Mouse (Mus musculus) testis, adult 2 months (tissue): ENCODE data around the gene Mapk1. TPM values are rescaled to one million over a fixed set of nuclear protein-coding genes. Genes with fewer than 3 reads are reported as not detected.

Experiments used
- H3K27ac ChIP-seq: fragments of 200-500 bp; 2 replicates; pipeline ENCODE4 v1.5.1; 2012; ENCODE audit warnings: low read depth, low read length; ENCODE audit not compliant: control insufficient read depth, insufficient read depth
- H3K27me3 ChIP-seq: fragments of 200-500 bp; 2 replicates; pipeline ENCODE4 v1.6.1; 2012; ENCODE audit warnings: mild to moderate bottlenecking, low read length, moderate library complexity; ENCODE audit not compliant: control insufficient read depth, insufficient read depth
- H3K36me3 ChIP-seq: fragments of 200-500 bp; 2 replicates; pipeline ENCODE4 v1.6.1; 2012; ENCODE audit warnings: mild to moderate bottlenecking, low read length; ENCODE audit not compliant: control insufficient read depth, insufficient read depth
- H3K4me1 ChIP-seq: fragments of 200-500 bp; 2 replicates; pipeline ENCODE4 v1.6.1; 2012; ENCODE audit warnings: low read length; ENCODE audit not compliant: control insufficient read depth, insufficient read depth
- H3K4me3 ChIP-seq: fragments of 200-500 bp; 2 replicates; pipeline ENCODE4 v1.5.1; 2012; ENCODE audit warnings: low read depth, mild to moderate bottlenecking, low read length, moderate library complexity, mixed read lengths; ENCODE audit not compliant: control insufficient read depth
- CTCF ChIP-seq: fragments of 200-500 bp; IDR thresholded peaks from 2 replicates; pipeline ENCODE4 v1.5.1; 2012; ENCODE audit warnings: low read depth, mild to moderate bottlenecking, inconsistent platforms, low read length, moderate library complexity; ENCODE audit not compliant: control insufficient read depth, insufficient read depth, insufficient replicate concordance
- POLR2A ChIP-seq: fragments of 200-500 bp; IDR thresholded peaks from 2 replicates; pipeline ENCODE4 v1.6.1; 2012; ENCODE audit warnings: low read depth, mild to moderate bottlenecking, inconsistent platforms, low read length, moderate library complexity; ENCODE audit not compliant: control insufficient read depth
- polyA plus RNA-seq: library from polyadenylated mRNA; depleted of rRNA; stranded (reverse); fragments of >200 nt; gene quantifications from 2 replicates; pipeline ENCODE4 v1.2.3, GENCODE M21; 2012; rRNA removed

Mapk1 gene
- polyA plus RNA-seq, 1 experiment: 42.0 TPM

- Histone ChIP-seq H3K4me1 (no peaks in the 10 kb centered on the region), H3K27ac (no peak overlapping the region), H3K4me3 (no peak overlapping the region), H3K36me3 (no peaks in the 10 kb centered on the region; the same call in 1 of the 2 replicates), H3K27me3 (no peaks in the 10 kb centered on the region)
- TF ChIP-seq POLR2A (no peak), CTCF (no peak)
Measured at GRCm38 (mm10) chr16:17086669-17087193, 103.5 kb downstream of the Mapk1 start.

DNA sequence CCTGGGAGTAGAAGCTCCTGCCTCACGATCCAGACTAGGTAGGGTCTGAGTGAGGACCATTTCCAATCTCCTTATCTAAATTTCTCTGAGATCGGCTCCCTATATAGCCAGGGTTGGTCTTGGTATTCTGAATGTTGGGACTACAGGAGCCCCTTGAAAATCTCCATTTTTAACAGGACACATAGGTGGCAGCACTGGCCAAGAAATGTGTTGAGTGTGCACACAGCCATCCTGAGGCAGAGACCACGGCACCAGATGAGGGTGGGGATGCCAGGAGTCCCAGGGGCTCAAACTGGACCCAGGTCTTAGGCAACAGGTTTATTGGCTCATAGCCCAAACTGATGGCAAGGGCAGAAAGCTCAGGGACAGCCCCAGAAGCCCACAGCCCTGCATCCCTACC is 105.2 kb downstream of the Mapk1 start:
- no peak overlapping the region for H3K4me3 ChIP-seq
- H3K27ac ChIP-seq: no peak overlapping the region
- no peak; the same call in 1 of the 2 replicates for TF ChIP-seq POLR2A
- no peak for TF ChIP-seq CTCF
- no peaks in the 10 kb centered on the region for H3K27me3 ChIP-seq
- H3K4me1 ChIP-seq: no peaks in the 10 kb centered on the region
- H3K36me3 ChIP-seq: no peaks in the 10 kb centered on the region

GRCm38 (mm10) chr16:17096938-17097337 is 113.8 kb downstream of the Mapk1 start:
- Histone ChIP-seq H3K4me3 (no peak overlapping the region), H3K36me3 (peaks cover 12% of the 10 kb centered on the region)

More at GRCm38 (mm10) chr16:17096938-17097337, 113.8 kb downstream of the Mapk1 start:
- no peaks in the 10 kb centered on the region for H3K27me3 ChIP-seq
- no peak for TF ChIP-seq POLR2A
- no peak for TF ChIP-seq CTCF
- no peak overlapping the region for H3K27ac ChIP-seq
- no peaks in the 10 kb centered on the region for H3K4me1 ChIP-seq

Other genes with a start within 250 kb of the Mapk1 start
- gene Spag6l, start 153.9 kb upstream of the Mapk1 start, polyA plus RNA-seq: 150 and 152 TPM in 2 replicates
- 0.12 TPM in 1 of 2 replicates, not detected in the other for gene Igll1, start 119.4 kb upstream of the Mapk1 start, polyA plus RNA-seq
- gene Top3b, start 112.6 kb upstream of the Mapk1 start, polyA plus RNA-seq: 86.6 and 87.1 TPM in 2 replicates
- 0.15 and 0.65 TPM in 2 replicates for gene Vpreb1, start 112.5 kb upstream of the Mapk1 start, polyA plus RNA-seq
- 25.8 and 30.2 TPM in 2 replicates for gene Ppm1f, start 86.9 kb upstream of the Mapk1 start, polyA plus RNA-seq
- gene Ypel1, start 86.3 kb downstream of the Mapk1 start, polyA plus RNA-seq: 417 and 464 TPM in 2 replicates
- 75.3 and 88.8 TPM in 2 replicates for gene Ppil2, start 127.9 kb downstream of the Mapk1 start, polyA plus RNA-seq
- gene 2610318N02Rik, start 141.8 kb downstream of the Mapk1 start, polyA plus RNA-seq: 3,527 and 3,682 TPM in 2 replicates
- 77.4 and 82.4 TPM in 2 replicates for gene Sdf2l1, start 149.0 kb downstream of the Mapk1 start, polyA plus RNA-seq
- gene Ydjc, start 161.2 kb downstream of the Mapk1 start, polyA plus RNA-seq: 51.5 and 58.7 TPM in 2 replicates
- 276 and 291 TPM in 2 replicates for gene Ccdc116, start 163.8 kb downstream of the Mapk1 start, polyA plus RNA-seq
- 65.9 and 80.1 TPM in 2 replicates for gene Ube2l3, start 219.3 kb downstream of the Mapk1 start, polyA plus RNA-seq
- gene Rimbp3, start 225.2 kb downstream of the Mapk1 start, polyA plus RNA-seq: 159 and 181 TPM in 2 replicates